Mouse (Mus musculus): ENCODE measurements around the gene Prkag3. TPM values are rescaled to one million over a fixed set of nuclear protein-coding genes. Genes with fewer than 3 reads are reported as not detected.

Gene Prkag3
- polyA plus RNA-seq (2015; fragmentation: Nextera tagmentation; extraction: Ambion mirVana), result 0.05 and 0.12 TPM in 2 replicates

GRCm38 (mm10) chr1:74748643-74749271, at the start of gene Prkag3:
TSS of gene Prkag3 (minus strand) at chr1:74749221.
- peak; percentile 11 for DNase-seq
- H3K9ac ChIP-seq, result no peak within 1 kb of the TSS

GRCm38 (mm10) chr1:74797459-74797858, 48.4 kb upstream of the Prkag3 start:
- H3K4me3 ChIP-seq (replicated peaks), result no peak overlapping the region
- ATAC-seq (ENCODE audit: low read depth) (no peak), DNase-seq (no peak)
- H3K4me1 ChIP-seq (replicated peaks), result no peaks in the 10 kb centered on the region
- H3K4me2 ChIP-seq, result no peak overlapping the region
- peaks cover 100% of the 10 kb centered on the region for H3K27me3 ChIP-seq
- H3K27ac ChIP-seq, result no peak overlapping the region
- WGBS (ENCODE audit: insufficient replicate concordance), result 16% methylated on average over 5 of the region's 5 CpGs
- H3K36me3 ChIP-seq, result no peaks in the 10 kb centered on the region
- H3K9ac ChIP-seq, result no peak overlapping the region
- H3K9me3 ChIP-seq (replicated peaks), result no peaks in the 10 kb centered on the region

More at GRCm38 (mm10) chr1:74748643-74749271, at the start of gene Prkag3:
- peaks cover 25% of the 10 kb centered on the region for H3K27me3 ChIP-seq
- no peak for ATAC-seq (ENCODE audit: low read depth)
- no peaks in the 10 kb centered on the region for H3K36me3 ChIP-seq
- WGBS (ENCODE audit: insufficient replicate concordance), result 11% methylated on average over 30 of the region's 30 CpGs
- no peaks in the 10 kb centered on the region for H3K9me3 ChIP-seq (replicated peaks)
- peaks cover 8% of the 10 kb centered on the region; the same call in 1 of the 2 replicates for H3K4me1 ChIP-seq (replicated peaks)
- no peak within 1 kb of the TSS for H3K27ac ChIP-seq
- H3K4me2 ChIP-seq, result peak within 1 kb of the TSS; percentile 57
- peak within 1 kb of the TSS; percentile 26; the same call in 1 of the 2 replicates for H3K4me3 ChIP-seq (replicated peaks)

GRCm38 (mm10) chr1:74795145-74795529, 46.1 kb upstream of the Prkag3 start:
- Histone ChIP-seq H3K4me3 (replicated peaks) (no peak overlapping the region), H3K9me3 (replicated peaks) (no peaks in the 10 kb centered on the region), H3K9ac (no peak overlapping the region), H3K27ac (no peak overlapping the region), H3K36me3 (no peaks in the 10 kb centered on the region), H3K27me3 (peaks cover 100% of the 10 kb centered on the region), H3K4me1 (replicated peaks) (0 out of 2 replicates have a peak, but pooled peaks cover 4% of the 10 kb centered on the region), H3K4me2 (no peak overlapping the region)
- DNase-seq, result no peak
- WGBS (ENCODE audit: insufficient replicate concordance), result 3% methylated on average over 6 of the region's 11 CpGs
- ATAC-seq (ENCODE audit: low read depth), result no peak

- Histone ChIP-seq H3K4me3 (replicated peaks) (peak overlapping the region; percentile 8), H3K9ac (no peak overlapping the region), H3K4me2 (0 out of 2 replicates have a peak overlapping the region, but pooled peaks have one; percentile 6), H3K4me1 (replicated peaks) (0 out of 2 replicates have a peak, but pooled peaks cover 4% of the 10 kb centered on the region), H3K9me3 (replicated peaks) (no peaks in the 10 kb centered on the region), H3K27me3 (peaks cover 100% of the 10 kb centered on the region), H3K27ac (no peak overlapping the region), H3K36me3 (no peaks in the 10 kb centered on the region)
- no peak for ATAC-seq (ENCODE audit: low read depth)
- DNase-seq, result no peak
- WGBS (ENCODE audit: insufficient replicate concordance), result 2% methylated on average over 38 of the region's 38 CpGs
These were observed 45.6 kb upstream of the Prkag3 start for GRCm38 (mm10) chr1:74794487-74795144.

- Histone ChIP-seq H3K36me3 (no peaks in the 10 kb centered on the region), H3K27ac (no peak overlapping the region), H3K9me3 (replicated peaks) (no peaks in the 10 kb centered on the region), H3K4me1 (replicated peaks) (0 out of 2 replicates have a peak, but pooled peaks cover 4% of the 10 kb centered on the region), H3K27me3 (peaks cover 99% of the 10 kb centered on the region), H3K4me3 (replicated peaks) (no peak overlapping the region), H3K4me2 (no peak overlapping the region), H3K9ac (no peak overlapping the region)
- 10% methylated on average over 19 of the region's 19 CpGs for WGBS (ENCODE audit: insufficient replicate concordance)
- DNase-seq (no peak), ATAC-seq (ENCODE audit: low read depth) (no peak)
These were observed 44.0 kb upstream of the Prkag3 start for GRCm38 (mm10) chr1:74792831-74793660.

GRCm38 (mm10) chr1:74791249-74791648, 42.2 kb upstream of the Prkag3 start, which contains the start of gene Wnt10a:
TSS of gene Wnt10a (plus strand) at chr1:74791516.
- H3K27me3 ChIP-seq, result peaks cover 99% of the 10 kb centered on the region
- no peaks in the 10 kb centered on the region for H3K36me3 ChIP-seq
- no peaks in the 10 kb centered on the region for H3K9me3 ChIP-seq (replicated peaks)
- peak within 1 kb of the TSS; percentile 14; the same call in 1 of the 2 replicates for H3K4me2 ChIP-seq
- H3K9ac ChIP-seq, result no peak within 1 kb of the TSS
- DNase-seq, result no peak
- H3K4me3 ChIP-seq (replicated peaks), result no peak within 1 kb of the TSS; the same call in 1 of the 2 replicates
- WGBS (ENCODE audit: insufficient replicate concordance), result 4% methylated on average over 11 of the region's 11 CpGs
- H3K27ac ChIP-seq, result no peak within 1 kb of the TSS
- no peak for ATAC-seq (ENCODE audit: low read depth)
- H3K4me1 ChIP-seq (replicated peaks), result 0 out of 2 replicates have a peak, but pooled peaks cover 4% of the 10 kb centered on the region

GRCm38 (mm10) chr1:74790095-74790494, 41.1 kb upstream of the Prkag3 start:
- Histone ChIP-seq H3K4me1 (replicated peaks) (0 out of 2 replicates have a peak, but pooled peaks cover 4% of the 10 kb centered on the region), H3K27ac (no peak overlapping the region), H3K27me3 (peaks cover 98% of the 10 kb centered on the region), H3K36me3 (no peaks in the 10 kb centered on the region), H3K9me3 (replicated peaks) (no peaks in the 10 kb centered on the region), H3K4me2 (no peak overlapping the region), H3K9ac (no peak overlapping the region), H3K4me3 (replicated peaks) (no peak overlapping the region)
- DNase-seq, result no peak
- 4% methylated on average over 3 of the region's 3 CpGs for WGBS (ENCODE audit: insufficient replicate concordance)
- ATAC-seq (ENCODE audit: low read depth), result no peak

- Histone ChIP-seq H3K9me3 (replicated peaks) (no peaks in the 10 kb centered on the region), H3K36me3 (no peaks in the 10 kb centered on the region), H3K4me3 (replicated peaks) (no peak overlapping the region), H3K4me2 (no peak overlapping the region), H3K4me1 (replicated peaks) (peaks cover 7% of the 10 kb centered on the region), H3K9ac (no peak overlapping the region), H3K27me3 (peaks cover 98% of the 10 kb centered on the region), H3K27ac (no peak overlapping the region)
- 7% methylated on average over 6 of the region's 6 CpGs for WGBS (ENCODE audit: insufficient replicate concordance)
- no peak for ATAC-seq (ENCODE audit: low read depth)
- no peak for DNase-seq
These were observed 39.7 kb upstream of the Prkag3 start for GRCm38 (mm10) chr1:74788603-74789176.

GRCm38 (mm10) chr1:74787846-74788245, 38.8 kb upstream of the Prkag3 start:
- H3K36me3 ChIP-seq, result no peaks in the 10 kb centered on the region
- H3K9me3 ChIP-seq (replicated peaks), result no peaks in the 10 kb centered on the region
- H3K27me3 ChIP-seq, result peaks cover 98% of the 10 kb centered on the region
- H3K4me2 ChIP-seq, result no peak overlapping the region
- no peak overlapping the region for H3K27ac ChIP-seq
- 2% methylated on average over 7 of the region's 7 CpGs for WGBS (ENCODE audit: insufficient replicate concordance)
- H3K9ac ChIP-seq, result no peak overlapping the region
- ATAC-seq (ENCODE audit: low read depth) (no peak), DNase-seq (no peak)
- peaks cover 7% of the 10 kb centered on the region for H3K4me1 ChIP-seq (replicated peaks)
- no peak overlapping the region for H3K4me3 ChIP-seq (replicated peaks)

- Histone ChIP-seq H3K4me1 (replicated peaks) (peaks cover 3% of the 10 kb centered on the region), H3K4me2 (peak overlapping the region; percentile 61), H3K27ac (no peak overlapping the region), H3K27me3 (peaks cover 93% of the 10 kb centered on the region), H3K9me3 (replicated peaks) (no peaks in the 10 kb centered on the region), H3K9ac (no peak overlapping the region), H3K36me3 (no peaks in the 10 kb centered on the region), H3K4me3 (replicated peaks) (peak overlapping the region; percentile 46)
- DNase-seq (no peak), ATAC-seq (ENCODE audit: low read depth) (no peak)
- WGBS (ENCODE audit: insufficient replicate concordance), result 1% methylated on average over 67 of the region's 67 CpGs
These were observed 35.2 kb upstream of the Prkag3 start for GRCm38 (mm10) chr1:74784041-74784759.

Data from liver, embryonic 13.5 days (tissue).